Mouse (Mus musculus): ENCODE data around the gene Pde8b.
"Not testable (repeated sequence)": the region's sequence is repeated elsewhere in the genome, so short reads cannot be mapped to it uniquely, and the experiment has no call there.

Gene Pde8b

GRCm38 (mm10) chr13:95221882-95222568 lies 28.1 kb downstream of the Pde8b start:
- DNase-seq, result no peak

GRCm38 (mm10) chr13:95215661-95216170 lies 34.4 kb downstream of the Pde8b start:
- not testable (repeated sequence) for DNase-seq

- no peak for DNase-seq
Observed at GRCm38 (mm10) chr13:95212320-95212719, 37.8 kb downstream of the Pde8b start.

- DNase-seq, result peak; percentile 28 to 36
Observed at GRCm38 (mm10) chr13:95207301-95207700, 42.8 kb downstream of the Pde8b start.

GRCm38 (mm10) chr13:95202151-95202758 lies 47.9 kb downstream of the Pde8b start:
- DNase-seq, result no peak

- DNase-seq, result no peak
Observed at GRCm38 (mm10) chr13:95200817-95201216, 49.3 kb downstream of the Pde8b start.

GRCm38 (mm10) chr13:95200036-95200435 lies 50.1 kb downstream of the Pde8b start:
- no peak for DNase-seq

- DNase-seq, result no peak
Observed at GRCm38 (mm10) chr13:95196106-95196705, 53.9 kb downstream of the Pde8b start.

- no peak for DNase-seq
Observed at GRCm38 (mm10) chr13:95191951-95192350, 58.2 kb downstream of the Pde8b start.

GRCm38 (mm10) chr13:95189111-95189510 lies 61.0 kb downstream of the Pde8b start:
- DNase-seq, result no peak

- DNase-seq, result no peak
Observed at GRCm38 (mm10) chr13:95187153-95187665, 62.9 kb downstream of the Pde8b start.

GRCm38 (mm10) chr13:95186741-95187035 lies 63.4 kb downstream of the Pde8b start:
- no peak for DNase-seq

GRCm38 (mm10) chr13:95185891-95186740 lies 64.0 kb downstream of the Pde8b start:
- DNase-seq, result no peak

- no peak for DNase-seq
Observed at GRCm38 (mm10) chr13:95183686-95184085, 66.5 kb downstream of the Pde8b start.

GRCm38 (mm10) chr13:95180208-95180607 lies 69.9 kb downstream of the Pde8b start:
- no peak for DNase-seq

GRCm38 (mm10) chr13:95177326-95177725 lies 72.8 kb downstream of the Pde8b start:
- DNase-seq, result no peak

GRCm38 (mm10) chr13:95176399-95176798 lies 73.7 kb downstream of the Pde8b start:
- peak; percentile 62 to 73 for DNase-seq

- DNase-seq, result no peak
Observed at GRCm38 (mm10) chr13:95174253-95174652, 75.9 kb downstream of the Pde8b start.

GRCm38 (mm10) chr13:95172346-95172745 lies 77.8 kb downstream of the Pde8b start:
- DNase-seq, result no peak

GRCm38 (mm10) chr13:95160211-95160610 lies 89.9 kb downstream of the Pde8b start:
- DNase-seq, result no peak

GRCm38 (mm10) chr13:95158986-95159385 lies 91.2 kb downstream of the Pde8b start:
- DNase-seq, result no peak

GRCm38 (mm10) chr13:95144746-95145145 lies 105.4 kb downstream of the Pde8b start:
- peak; percentile 31 to 47 for DNase-seq
